Mouse (Mus musculus): ENCODE measurements around the gene Tbrg4. TPM values are rescaled to one million over a fixed set of nuclear protein-coding genes. Genes with fewer than 3 reads are reported as not detected.

Gene Tbrg4
- polyA plus RNA-seq, 1 experiment from 2014 or later: 29.1 TPM

- Histone ChIP-seq H3K27me3 (ENCODE audit: control insufficient read depth, insufficient read depth, low read depth, low read length) (no peaks in the 10 kb centered on the region), H3K4me2 (ENCODE audit: low read length) (peak overlapping the region; percentile 63), H3K9me3 (replicated peaks; ENCODE audit: control insufficient read depth, low read length, poor library complexity, severe bottlenecking) (no peaks in the 10 kb centered on the region), H3K4me3 (ENCODE audit: low read depth, low read length) (peak overlapping the region; percentile 27), H3K27ac (ENCODE audit: low read length) (peak overlapping the region; percentile 68), H3K36me3 (ENCODE audit: control insufficient read depth, insufficient read depth, low read length) (peaks cover 25% of the 10 kb centered on the region), H3K9ac (ENCODE audit: low read depth, low read length) (peak overlapping the region; percentile 52), H3K4me1 (ENCODE audit: control insufficient read depth, insufficient read depth, low read length) (peaks cover 31% of the 10 kb centered on the region)
- peak; percentile 3 for ATAC-seq
- whole genome bisulfite sequencing: 58% methylated on average over 19 of the region's 19 CpGs
Measured at GRCm38 (mm10) chr11:6598191-6598889, 27.5 kb downstream of the Tbrg4 start.

- no peak overlapping the region for H3K4me2 ChIP-seq (ENCODE audit: low read length)
- peaks cover 29% of the 10 kb centered on the region for H3K36me3 ChIP-seq (ENCODE audit: control insufficient read depth, insufficient read depth, low read length)
- peaks cover 22% of the 10 kb centered on the region for H3K4me1 ChIP-seq (ENCODE audit: control insufficient read depth, insufficient read depth, low read length)
- H3K27ac ChIP-seq (ENCODE audit: low read length): peak overlapping the region; percentile 68
- H3K27me3 ChIP-seq (ENCODE audit: control insufficient read depth, insufficient read depth, low read depth, low read length): no peaks in the 10 kb centered on the region
- no peak overlapping the region for H3K9ac ChIP-seq (ENCODE audit: low read depth, low read length)
- no peaks in the 10 kb centered on the region for H3K9me3 ChIP-seq (replicated peaks; ENCODE audit: control insufficient read depth, low read length, poor library complexity, severe bottlenecking)
- ATAC-seq: no peak
- H3K4me3 ChIP-seq (ENCODE audit: low read depth, low read length): no peak overlapping the region
- 58% methylated on average over 7 of the region's 7 CpGs for WGBS
Measured at GRCm38 (mm10) chr11:6597523-6597922, 28.3 kb downstream of the Tbrg4 start.

GRCm38 (mm10) chr11:6596616-6597015, 29.3 kb downstream of the Tbrg4 start:
- Histone ChIP-seq H3K4me1 (ENCODE audit: control insufficient read depth, insufficient read depth, low read length) (peaks cover 21% of the 10 kb centered on the region), H3K27me3 (ENCODE audit: control insufficient read depth, insufficient read depth, low read depth, low read length) (no peaks in the 10 kb centered on the region), H3K36me3 (ENCODE audit: control insufficient read depth, insufficient read depth, low read length) (peaks cover 27% of the 10 kb centered on the region), H3K27ac (ENCODE audit: low read length) (peak overlapping the region; percentile 68; the same call in 1 of the 2 replicates), H3K4me3 (ENCODE audit: low read depth, low read length) (no peak overlapping the region), H3K4me2 (ENCODE audit: low read length) (no peak overlapping the region), H3K9me3 (replicated peaks; ENCODE audit: control insufficient read depth, low read length, poor library complexity, severe bottlenecking) (no peaks in the 10 kb centered on the region), H3K9ac (ENCODE audit: low read depth, low read length) (no peak overlapping the region)
- 88% methylated on average over 3 of the region's 3 CpGs for WGBS
- no peak for ATAC-seq

- WGBS: 98% methylated on average over 6 of the region's 6 CpGs
- no peak overlapping the region for H3K9ac ChIP-seq (ENCODE audit: low read depth, low read length)
- H3K27ac ChIP-seq (ENCODE audit: low read length): peak overlapping the region; percentile 68; the same call in 1 of the 2 replicates
- no peak for ATAC-seq
- peaks cover 21% of the 10 kb centered on the region for H3K4me1 ChIP-seq (ENCODE audit: control insufficient read depth, insufficient read depth, low read length)
- no peak overlapping the region for H3K4me2 ChIP-seq (ENCODE audit: low read length)
- no peaks in the 10 kb centered on the region for H3K9me3 ChIP-seq (replicated peaks; ENCODE audit: control insufficient read depth, low read length, poor library complexity, severe bottlenecking)
- peaks cover 27% of the 10 kb centered on the region for H3K36me3 ChIP-seq (ENCODE audit: control insufficient read depth, insufficient read depth, low read length)
- H3K27me3 ChIP-seq (ENCODE audit: control insufficient read depth, insufficient read depth, low read depth, low read length): no peaks in the 10 kb centered on the region
- H3K4me3 ChIP-seq (ENCODE audit: low read depth, low read length): no peak overlapping the region
Measured at GRCm38 (mm10) chr11:6596205-6596604, 29.7 kb downstream of the Tbrg4 start.

GRCm38 (mm10) chr11:6595339-6595738, 30.5 kb downstream of the Tbrg4 start:
- Histone ChIP-seq H3K36me3 (ENCODE audit: control insufficient read depth, insufficient read depth, low read length) (peaks cover 29% of the 10 kb centered on the region), H3K4me2 (ENCODE audit: low read length) (no peak overlapping the region), H3K4me1 (ENCODE audit: control insufficient read depth, insufficient read depth, low read length) (peaks cover 21% of the 10 kb centered on the region), H3K27ac (ENCODE audit: low read length) (no peak overlapping the region), H3K27me3 (ENCODE audit: control insufficient read depth, insufficient read depth, low read depth, low read length) (no peaks in the 10 kb centered on the region), H3K9ac (ENCODE audit: low read depth, low read length) (no peak overlapping the region), H3K4me3 (ENCODE audit: low read depth, low read length) (no peak overlapping the region), H3K9me3 (replicated peaks; ENCODE audit: control insufficient read depth, low read length, poor library complexity, severe bottlenecking) (no peaks in the 10 kb centered on the region)
- no peak for ATAC-seq
- WGBS: 90% methylated on average over 5 of the region's 5 CpGs

- H3K4me1 ChIP-seq (ENCODE audit: control insufficient read depth, insufficient read depth, low read length): peaks cover 20% of the 10 kb centered on the region
- no peaks in the 10 kb centered on the region for H3K9me3 ChIP-seq (replicated peaks; ENCODE audit: control insufficient read depth, low read length, poor library complexity, severe bottlenecking)
- H3K27ac ChIP-seq (ENCODE audit: low read length): no peak overlapping the region; the same call in 1 of the 2 replicates
- H3K4me3 ChIP-seq (ENCODE audit: low read depth, low read length): no peak overlapping the region
- H3K36me3 ChIP-seq (ENCODE audit: control insufficient read depth, insufficient read depth, low read length): peaks cover 32% of the 10 kb centered on the region
- 88% methylated on average over 6 of the region's 6 CpGs for WGBS
- H3K4me2 ChIP-seq (ENCODE audit: low read length): no peak overlapping the region
- ATAC-seq: no peak
- H3K9ac ChIP-seq (ENCODE audit: low read depth, low read length): no peak overlapping the region
- no peaks in the 10 kb centered on the region for H3K27me3 ChIP-seq (ENCODE audit: control insufficient read depth, insufficient read depth, low read depth, low read length)
Measured at GRCm38 (mm10) chr11:6594845-6595244, 31.0 kb downstream of the Tbrg4 start.

GRCm38 (mm10) chr11:6593406-6593805, 32.5 kb downstream of the Tbrg4 start:
- Histone ChIP-seq H3K4me3 (ENCODE audit: low read depth, low read length) (no peak overlapping the region), H3K9ac (ENCODE audit: low read depth, low read length) (no peak overlapping the region), H3K27me3 (ENCODE audit: control insufficient read depth, insufficient read depth, low read depth, low read length) (no peaks in the 10 kb centered on the region), H3K36me3 (ENCODE audit: control insufficient read depth, insufficient read depth, low read length) (peaks cover 34% of the 10 kb centered on the region), H3K4me2 (ENCODE audit: low read length) (no peak overlapping the region), H3K27ac (ENCODE audit: low read length) (no peak overlapping the region), H3K9me3 (replicated peaks; ENCODE audit: control insufficient read depth, low read length, poor library complexity, severe bottlenecking) (no peaks in the 10 kb centered on the region), H3K4me1 (ENCODE audit: control insufficient read depth, insufficient read depth, low read length) (peaks cover 6% of the 10 kb centered on the region)
- ATAC-seq: no peak
- 75% methylated on average over 11 of the region's 11 CpGs for WGBS

GRCm38 (mm10) chr11:6590933-6591675, 34.8 kb downstream of the Tbrg4 start:
- Histone ChIP-seq H3K4me3 (ENCODE audit: low read depth, low read length) (no peak overlapping the region), H3K9ac (ENCODE audit: low read depth, low read length) (no peak overlapping the region), H3K27me3 (ENCODE audit: control insufficient read depth, insufficient read depth, low read depth, low read length) (no peaks in the 10 kb centered on the region), H3K36me3 (ENCODE audit: control insufficient read depth, insufficient read depth, low read length) (peaks cover 26% of the 10 kb centered on the region), H3K27ac (ENCODE audit: low read length) (no peak overlapping the region), H3K4me1 (ENCODE audit: control insufficient read depth, insufficient read depth, low read length) (no peaks in the 10 kb centered on the region), H3K9me3 (replicated peaks; ENCODE audit: control insufficient read depth, low read length, poor library complexity, severe bottlenecking) (no peaks in the 10 kb centered on the region), H3K4me2 (ENCODE audit: low read length) (no peak overlapping the region)
- WGBS: 84% methylated on average over 10 of the region's 10 CpGs
- ATAC-seq: no peak

- no peaks in the 10 kb centered on the region for H3K4me1 ChIP-seq (ENCODE audit: control insufficient read depth, insufficient read depth, low read length)
- H3K36me3 ChIP-seq (ENCODE audit: control insufficient read depth, insufficient read depth, low read length): peaks cover 29% of the 10 kb centered on the region
- H3K4me3 ChIP-seq (ENCODE audit: low read depth, low read length): no peak overlapping the region
- no peak overlapping the region for H3K9ac ChIP-seq (ENCODE audit: low read depth, low read length)
- H3K4me2 ChIP-seq (ENCODE audit: low read length): no peak overlapping the region
- no peaks in the 10 kb centered on the region for H3K27me3 ChIP-seq (ENCODE audit: control insufficient read depth, insufficient read depth, low read depth, low read length)
- no peak for ATAC-seq
- no peaks in the 10 kb centered on the region for H3K9me3 ChIP-seq (replicated peaks; ENCODE audit: control insufficient read depth, low read length, poor library complexity, severe bottlenecking)
- 94% methylated on average over 7 of the region's 7 CpGs for WGBS
- H3K27ac ChIP-seq (ENCODE audit: low read length): no peak overlapping the region
Measured at GRCm38 (mm10) chr11:6589838-6590237, 36.0 kb downstream of the Tbrg4 start.

Data from midbrain, embryonic 16.5 days (tissue).